Mouse (Mus musculus): ENCODE data around the gene P2ry12. TPM values are rescaled to one million over a fixed set of nuclear protein-coding genes. Genes with fewer than 3 reads are reported as not detected.

Gene P2ry12
- polyA plus RNA-seq, 1 experiment from 2014 or later, result 1.2 TPM

DNA sequence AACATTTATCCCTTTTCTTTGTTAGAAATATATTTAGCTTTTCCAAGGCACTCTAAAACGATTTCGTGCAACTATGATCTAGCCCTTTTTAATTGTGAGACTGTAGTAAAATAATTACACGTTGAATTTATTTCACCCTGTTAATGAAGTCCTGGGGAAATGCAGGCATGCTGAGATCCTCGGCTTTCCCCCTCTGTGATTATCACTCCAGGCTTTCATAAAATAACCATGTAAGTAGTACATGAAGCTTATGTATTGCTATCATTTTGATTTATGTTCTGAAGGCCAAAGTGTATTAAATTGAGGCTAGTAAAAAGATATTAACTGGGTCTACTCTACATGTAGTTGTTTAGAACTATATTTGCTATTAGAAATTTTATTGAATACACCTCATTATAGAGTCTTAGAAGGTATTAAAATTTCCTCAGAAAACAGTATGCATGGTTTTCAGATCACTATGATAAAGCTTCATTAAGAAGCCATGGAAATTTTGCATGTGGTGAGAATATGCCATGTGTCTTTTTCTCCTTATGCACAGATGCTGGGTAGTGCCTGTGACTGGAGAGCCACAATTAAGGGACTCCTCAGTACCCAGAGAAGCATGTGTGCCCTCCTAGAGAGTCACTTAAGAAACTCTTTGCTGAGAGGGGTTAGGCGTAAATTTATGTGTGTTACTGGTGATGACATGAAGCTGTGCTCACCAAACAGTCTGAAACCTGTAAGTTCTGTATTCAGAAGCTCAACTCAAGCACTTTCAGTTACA, 30.9 kb upstream of the P2ry12 start:
- Histone ChIP-seq H3K9ac (ENCODE audit: low read depth, low read length) (no peak overlapping the region), H3K4me3 (replicated peaks; ENCODE audit: low read depth, low read length) (no peak overlapping the region), H3K36me3 (ENCODE audit: insufficient read depth, low read length) (no peaks in the 10 kb centered on the region), H3K27ac (no peak overlapping the region), H3K4me1 (replicated peaks; ENCODE audit: insufficient read depth, low read length) (no peaks in the 10 kb centered on the region), H3K27me3 (ENCODE audit: insufficient read depth, low read length) (no peaks in the 10 kb centered on the region), H3K4me2 (ENCODE audit: low read length) (no peak overlapping the region), H3K9me3 (replicated peaks; ENCODE audit: low read length) (no peaks in the 10 kb centered on the region)
- no peak for ATAC-seq (replicated peaks; ENCODE audit: low FRiP score, low read depth)
- TF ChIP-seq CTCF (IDR thresholded peaks at IDR 0.05; ENCODE audit: low read depth), result no peak
- no peak for DNase-seq (ENCODE audit: low spot score)
- 83% methylated on average over 5 of the region's 5 CpGs for WGBS

DNA sequence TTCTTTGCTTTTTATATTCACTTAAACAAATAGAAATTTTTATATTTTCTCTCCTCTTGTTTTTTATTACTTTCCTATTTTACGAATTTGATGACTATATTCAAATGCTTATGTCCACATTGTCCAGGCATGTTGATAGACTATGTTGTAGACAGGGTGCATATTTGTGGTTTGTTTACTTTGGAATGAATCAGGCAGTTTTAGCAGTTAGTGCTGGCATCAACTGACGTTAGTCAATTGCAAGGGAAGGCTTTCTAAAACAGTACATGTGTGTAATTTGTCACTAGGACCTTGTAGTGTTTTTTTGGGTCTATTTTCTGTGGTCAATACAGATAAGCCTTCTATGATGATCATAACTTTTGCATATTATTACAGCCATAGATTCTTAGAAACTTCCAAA, 27.9 kb upstream of the P2ry12 start:
- ATAC-seq (replicated peaks; ENCODE audit: low FRiP score, low read depth) (no peak), DNase-seq (ENCODE audit: low spot score) (peak; percentile 28)
- no peaks in the 10 kb centered on the region for H3K4me1 ChIP-seq (replicated peaks; ENCODE audit: insufficient read depth, low read length)
- H3K4me3 ChIP-seq (replicated peaks; ENCODE audit: low read depth, low read length), result no peak overlapping the region
- no peak overlapping the region for H3K9ac ChIP-seq (ENCODE audit: low read depth, low read length)
- TF ChIP-seq CTCF (IDR thresholded peaks at IDR 0.05; ENCODE audit: low read depth), result no peak
- 39% methylated on average over 2 of the region's 2 CpGs for WGBS
- no peaks in the 10 kb centered on the region for H3K9me3 ChIP-seq (replicated peaks; ENCODE audit: low read length)
- no peaks in the 10 kb centered on the region for H3K36me3 ChIP-seq (ENCODE audit: insufficient read depth, low read length)
- H3K27ac ChIP-seq, result no peak overlapping the region
- H3K27me3 ChIP-seq (ENCODE audit: insufficient read depth, low read length), result no peaks in the 10 kb centered on the region
- no peak overlapping the region for H3K4me2 ChIP-seq (ENCODE audit: low read length)

DNA sequence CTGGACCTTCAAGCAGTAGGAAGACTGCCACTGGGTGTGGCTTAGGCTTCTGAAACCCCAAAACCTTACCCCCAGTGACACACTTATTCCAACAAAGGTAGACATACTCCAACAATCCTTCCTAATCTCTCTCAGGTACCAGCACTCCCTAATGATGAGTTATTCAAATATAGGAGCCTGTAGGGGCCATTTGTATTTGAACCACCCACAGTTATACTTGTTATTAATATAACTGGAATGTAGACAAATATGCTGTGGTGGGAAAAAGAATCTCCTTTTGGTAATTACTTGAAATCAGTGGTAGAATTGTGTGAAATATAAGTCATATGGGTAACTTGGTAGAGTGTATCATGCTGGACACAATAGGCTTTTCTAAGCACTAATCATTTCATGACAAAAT, 15.9 kb upstream of the P2ry12 start:
- no peaks in the 10 kb centered on the region for H3K36me3 ChIP-seq (ENCODE audit: insufficient read depth, low read length)
- ATAC-seq (replicated peaks; ENCODE audit: low FRiP score, low read depth) (no peak), DNase-seq (ENCODE audit: low spot score) (no peak)
- no peak overlapping the region for H3K27ac ChIP-seq
- H3K9me3 ChIP-seq (replicated peaks; ENCODE audit: low read length), result no peaks in the 10 kb centered on the region
- no peak overlapping the region for H3K9ac ChIP-seq (ENCODE audit: low read depth, low read length)
- H3K4me3 ChIP-seq (replicated peaks; ENCODE audit: low read depth, low read length), result no peak overlapping the region
- no peaks in the 10 kb centered on the region for H3K27me3 ChIP-seq (ENCODE audit: insufficient read depth, low read length)
- H3K4me2 ChIP-seq (ENCODE audit: low read length), result no peak overlapping the region
- TF ChIP-seq CTCF (IDR thresholded peaks at IDR 0.05; ENCODE audit: low read depth), result no peak
- H3K4me1 ChIP-seq (replicated peaks; ENCODE audit: insufficient read depth, low read length), result no peaks in the 10 kb centered on the region

DNA sequence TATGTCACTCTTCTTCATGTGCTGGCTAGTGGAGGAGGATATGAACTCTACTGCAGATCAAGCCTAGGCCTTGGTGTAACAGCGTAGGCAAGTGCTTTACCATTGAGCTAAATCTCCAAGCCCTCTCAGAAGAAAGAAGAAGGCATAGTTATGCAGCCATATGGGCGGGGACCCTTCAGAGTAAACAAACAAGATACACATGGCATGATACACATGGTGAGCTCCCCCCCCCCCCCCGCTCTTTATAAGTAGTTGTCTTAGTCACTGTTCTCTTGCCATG, 15.5 kb upstream of the P2ry12 start:
- no peak for TF ChIP-seq CTCF (IDR thresholded peaks at IDR 0.05; ENCODE audit: low read depth)
- Histone ChIP-seq H3K4me1 (replicated peaks; ENCODE audit: insufficient read depth, low read length) (no peaks in the 10 kb centered on the region), H3K9me3 (replicated peaks; ENCODE audit: low read length) (no peaks in the 10 kb centered on the region), H3K4me3 (replicated peaks; ENCODE audit: low read depth, low read length) (no peak overlapping the region), H3K36me3 (ENCODE audit: insufficient read depth, low read length) (no peaks in the 10 kb centered on the region), H3K9ac (ENCODE audit: low read depth, low read length) (no peak overlapping the region), H3K4me2 (ENCODE audit: low read length) (no peak overlapping the region), H3K27ac (no peak overlapping the region), H3K27me3 (ENCODE audit: insufficient read depth, low read length) (no peaks in the 10 kb centered on the region)
- ATAC-seq (replicated peaks; ENCODE audit: low FRiP score, low read depth) (no peak), DNase-seq (ENCODE audit: low spot score) (no peak)
- WGBS, result 93% methylated on average over 3 of the region's 3 CpGs

DNA sequence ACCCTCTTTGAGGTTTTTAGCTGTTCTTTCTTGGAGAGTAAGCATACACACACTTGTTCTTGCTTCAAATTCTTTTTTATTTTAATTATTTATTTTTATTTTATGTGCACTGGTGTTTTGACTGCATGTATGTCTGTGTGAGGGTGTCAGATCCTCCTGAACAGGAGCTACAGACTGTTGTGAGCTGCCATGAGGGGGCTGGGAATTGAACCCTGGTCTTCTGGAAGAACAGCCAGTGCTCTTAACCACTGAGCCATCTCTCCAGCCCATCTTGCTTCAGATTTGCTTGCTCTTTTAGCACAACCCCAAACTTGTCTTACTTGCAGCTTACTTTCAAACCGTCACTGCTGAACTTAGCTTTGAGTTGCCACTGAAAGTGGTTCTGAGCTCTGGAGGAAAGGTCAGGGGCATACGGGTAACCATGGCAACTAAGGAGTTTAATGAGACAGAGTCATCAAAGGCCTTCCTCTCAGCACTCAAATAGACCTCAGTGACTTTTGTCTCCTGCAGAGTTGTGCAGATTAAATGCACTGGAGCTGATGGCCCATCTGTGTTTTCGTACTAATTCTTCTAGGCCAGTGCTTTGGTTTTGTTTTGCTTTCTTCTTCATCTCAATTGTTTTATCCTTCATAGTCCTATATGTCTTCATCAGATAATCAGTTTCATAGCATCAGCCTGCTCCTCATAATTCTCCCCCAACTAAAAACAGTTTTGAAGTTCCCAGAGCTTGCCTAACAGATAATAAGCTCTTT, 15.0 kb upstream of the P2ry12 start:
- Histone ChIP-seq H3K27me3 (ENCODE audit: insufficient read depth, low read length) (no peaks in the 10 kb centered on the region), H3K9me3 (replicated peaks; ENCODE audit: low read length) (no peaks in the 10 kb centered on the region), H3K9ac (ENCODE audit: low read depth, low read length) (no peak overlapping the region), H3K4me1 (replicated peaks; ENCODE audit: insufficient read depth, low read length) (no peaks in the 10 kb centered on the region), H3K36me3 (ENCODE audit: insufficient read depth, low read length) (no peaks in the 10 kb centered on the region), H3K4me3 (replicated peaks; ENCODE audit: low read depth, low read length) (no peak overlapping the region), H3K4me2 (ENCODE audit: low read length) (no peak overlapping the region), H3K27ac (no peak overlapping the region)
- DNase-seq (ENCODE audit: low spot score) (no peak), ATAC-seq (replicated peaks; ENCODE audit: low FRiP score, low read depth) (no peak)
- no peak for TF ChIP-seq CTCF (IDR thresholded peaks at IDR 0.05; ENCODE audit: low read depth)
- 28% methylated on average over 3 of the region's 3 CpGs for WGBS

DNA sequence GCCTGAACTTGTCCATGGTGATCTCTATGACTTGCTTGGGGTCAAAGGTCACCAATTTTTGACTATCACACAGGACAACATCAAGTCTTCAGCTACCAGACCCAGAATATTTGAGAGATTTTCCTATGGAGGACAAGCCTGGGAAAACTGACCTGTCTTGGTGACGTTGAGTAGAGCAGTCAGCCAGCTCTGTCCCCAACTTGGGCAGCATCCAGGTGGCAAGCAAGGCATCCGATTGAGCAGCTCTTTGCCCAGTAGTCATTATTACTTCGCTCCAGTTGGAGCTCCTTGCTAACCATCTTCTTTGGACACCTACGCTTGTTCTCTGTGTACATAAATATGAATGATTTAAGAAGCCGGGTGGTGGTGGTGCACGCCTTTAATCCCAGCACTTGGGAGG, 8.1 kb upstream of the P2ry12 start:
- no peaks in the 10 kb centered on the region for H3K36me3 ChIP-seq (ENCODE audit: insufficient read depth, low read length)
- H3K27ac ChIP-seq, result peak overlapping the region; percentile 47
- H3K9me3 ChIP-seq (replicated peaks; ENCODE audit: low read length), result no peaks in the 10 kb centered on the region
- no peak for ATAC-seq (replicated peaks; ENCODE audit: low FRiP score, low read depth)
- TF ChIP-seq CTCF (IDR thresholded peaks at IDR 0.05; ENCODE audit: low read depth), result no peak
- no peaks in the 10 kb centered on the region for H3K4me1 ChIP-seq (replicated peaks; ENCODE audit: insufficient read depth, low read length)
- H3K9ac ChIP-seq (ENCODE audit: low read depth, low read length), result no peak overlapping the region
- H3K4me2 ChIP-seq (ENCODE audit: low read length), result no peak overlapping the region
- H3K4me3 ChIP-seq (replicated peaks; ENCODE audit: low read depth, low read length), result no peak overlapping the region
- 93% methylated on average over 6 of the region's 6 CpGs for WGBS
- no peak for DNase-seq (ENCODE audit: low spot score)
- no peaks in the 10 kb centered on the region for H3K27me3 ChIP-seq (ENCODE audit: insufficient read depth, low read length)
